Mouse (Mus musculus) adrenal gland, postnatal 14 days (tissue): ENCODE measurements around the gene Brd9. TPM values are rescaled to one million over a fixed set of nuclear protein-coding genes. Genes with fewer than 3 reads are reported as not detected.
A peak's percentile ranks its signal among the peaks of the same experiment; 100 is the strongest.

Source experiments
- DNase-seq: peaks from one replicate; pipeline ENCODE4 v3.0.0; 2021; ENCODE audit warnings: mixed read lengths
- long read RNA-seq, 2 experiments: library from polyadenylated mRNA; stranded (forward); transcript quantifications; one replicate each; pipeline ENCODE4 v2.0.0; 2021
- total RNA-seq: library from RNA; stranded (reverse); gene quantifications from 2 replicates; pipeline ENCODE4 v1.2.3, GENCODE M21; 2021

Gene Brd9
- 28.5 and 31.8 TPM in 2 replicates for total RNA-seq
- long read RNA-seq, experiment 1, full-length matches to known transcripts, result 35 of 54 reads
- long read RNA-seq, experiment 1, partial matches to known transcripts, result 4 of 54 reads
- long read RNA-seq, experiment 1, other reads (novel, unspliced or antisense), result 15 of 54 reads
- long read RNA-seq, experiment 2, full-length matches to known transcripts, result 24 of 43 reads
- long read RNA-seq, experiment 2, partial matches to known transcripts, result 8 of 43 reads
- long read RNA-seq, experiment 2, other reads (novel, unspliced or antisense), result 11 of 43 reads

- DNase-seq, result peak; percentile 97
These were observed at the start of gene Brd9, which contains the start of gene Trip13 for GRCm38 (mm10) chr13:73937321-73938176. Gene Brd9 (plus strand): TSS chr13:73937811. Gene Trip13 (minus strand): TSS chr13:73937784.

- DNase-seq, result no peak
These were observed 45.0 kb upstream of the Brd9 start for GRCm38 (mm10) chr13:73892493-73893178.

DNA sequence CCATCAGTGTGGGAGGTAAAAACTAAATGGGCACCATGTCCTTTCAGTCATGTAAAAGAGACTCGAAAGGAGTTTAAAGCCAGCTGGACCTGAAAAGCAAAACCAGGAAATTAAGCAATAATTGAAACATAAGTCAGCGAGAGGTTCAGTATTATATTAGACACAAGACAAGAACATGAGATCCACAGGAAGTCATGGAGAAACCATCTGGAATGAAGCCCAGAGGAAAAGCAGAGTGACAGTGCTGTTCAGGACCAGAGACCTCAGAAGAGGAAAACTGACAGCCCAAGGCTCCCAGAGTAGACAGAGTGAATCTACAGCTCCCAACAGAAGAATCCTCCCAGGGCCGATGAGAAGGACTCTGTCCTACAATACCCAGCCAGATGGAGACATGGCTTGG, 40.0 kb upstream of the Brd9 start:
- no peak for DNase-seq

DNA sequence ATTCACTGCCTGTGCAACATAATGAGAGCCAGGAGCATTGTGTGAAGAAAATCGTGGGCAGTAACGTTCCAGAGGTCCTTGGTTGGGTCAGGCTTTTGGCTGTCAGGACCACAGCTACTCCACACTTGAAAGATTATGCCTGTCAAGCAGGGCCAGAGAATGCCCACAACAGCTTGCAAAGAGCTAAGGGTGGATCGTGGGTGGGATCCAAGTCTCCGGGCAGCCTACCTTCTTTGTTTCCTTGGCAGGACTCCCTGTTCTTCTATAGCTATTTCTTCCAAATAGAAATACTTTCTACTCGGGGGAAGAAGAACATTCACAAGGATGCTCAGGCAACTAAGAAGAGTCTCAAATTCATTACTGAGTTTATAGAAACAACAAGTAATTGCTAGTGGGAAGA, 30.5 kb upstream of the Brd9 start:
- no peak for DNase-seq

GRCm38 (mm10) chr13:73907683-73908412, 29.8 kb upstream of the Brd9 start:
- DNase-seq, result peak; percentile 52

DNA sequence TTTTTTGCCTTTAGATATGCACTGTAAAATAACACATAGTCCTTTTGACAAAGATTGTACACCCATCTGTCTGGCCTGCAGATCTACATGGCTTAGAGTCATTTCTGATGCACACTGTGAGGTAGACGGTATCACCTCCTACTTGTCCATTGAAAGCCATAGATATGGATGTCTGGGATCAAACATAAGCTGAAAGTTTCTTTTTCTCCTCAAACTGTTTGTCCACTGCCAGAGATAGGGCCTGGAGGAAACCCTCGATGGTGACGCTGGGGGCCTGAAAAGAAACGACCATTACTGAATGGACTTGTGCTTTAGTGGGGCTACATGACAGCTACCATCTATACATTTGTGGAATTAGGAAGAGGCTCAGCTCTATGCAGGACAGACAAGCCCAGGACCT, 24.5 kb upstream of the Brd9 start:
- DNase-seq, result no peak

- no peak for DNase-seq
These were observed 5.4 kb upstream of the Brd9 start for GRCm38 (mm10) chr13:73932201-73932600.

- DNase-seq, result no peak
These were observed 682 bp upstream of the Brd9 start for GRCm38 (mm10) chr13:73936938-73937320.

DNA sequence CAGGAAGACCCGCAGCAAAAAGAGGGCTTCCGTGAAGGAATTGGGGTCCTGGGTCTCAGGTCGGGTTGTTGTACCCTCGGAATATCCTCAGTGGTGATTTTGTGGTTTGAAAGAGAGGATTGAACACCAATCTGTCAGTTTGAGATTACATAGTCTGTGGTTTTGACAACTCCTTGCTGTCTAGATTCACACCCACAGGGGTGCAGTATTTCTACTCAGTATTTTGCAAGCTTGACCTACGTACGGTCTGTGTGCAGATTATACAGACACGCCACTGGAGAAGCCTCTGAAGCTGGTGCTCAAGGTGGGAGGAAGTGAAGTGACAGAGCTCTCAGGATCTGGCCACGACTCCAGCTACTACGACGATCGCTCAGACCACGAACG, 558 bp downstream of the Brd9 start:
- DNase-seq, result peak; percentile 9

DNA sequence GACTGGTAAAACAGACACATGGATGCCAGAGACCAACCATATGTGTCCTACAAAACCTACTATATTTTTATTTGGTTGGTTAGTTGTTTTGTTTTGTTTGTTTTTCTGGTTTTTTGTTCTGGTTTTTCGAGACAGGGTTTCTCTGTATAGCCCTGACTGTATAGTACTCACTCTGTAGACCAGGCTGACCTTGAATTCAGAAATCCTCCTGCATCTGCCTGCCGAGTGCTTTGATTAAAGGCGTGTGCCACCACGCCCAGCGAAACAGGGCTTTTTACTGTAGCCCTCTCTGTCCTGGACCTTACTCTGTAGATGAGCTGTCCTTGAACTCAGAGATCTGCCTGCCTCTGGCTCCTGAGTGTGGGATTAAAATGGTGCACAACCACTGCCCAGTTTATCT, 1.5 kb downstream of the Brd9 start:
- DNase-seq, result no peak

DNA sequence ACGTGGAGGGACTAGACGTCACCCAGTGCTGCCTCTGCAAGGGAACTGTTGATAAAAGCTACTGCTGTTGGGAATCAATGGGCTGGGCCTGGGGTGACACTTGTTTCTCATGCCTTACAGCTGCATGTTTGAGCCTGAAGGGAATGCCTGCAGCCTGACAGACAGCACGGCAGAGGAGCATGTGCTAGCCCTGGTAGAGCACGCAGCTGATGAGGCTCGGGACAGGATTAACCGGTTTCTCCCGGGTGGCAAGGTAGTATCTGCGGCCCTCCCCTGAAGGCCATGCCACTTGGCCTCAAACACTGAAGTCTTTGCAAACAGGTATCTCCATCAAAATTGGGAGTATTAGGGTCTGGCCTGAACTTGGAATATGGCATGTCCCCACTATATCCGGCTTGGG, 7.0 kb downstream of the Brd9 start:
- no peak for DNase-seq

GRCm38 (mm10) chr13:73953551-73954130, 16.0 kb downstream of the Brd9 start:
- DNase-seq, result no peak

DNA sequence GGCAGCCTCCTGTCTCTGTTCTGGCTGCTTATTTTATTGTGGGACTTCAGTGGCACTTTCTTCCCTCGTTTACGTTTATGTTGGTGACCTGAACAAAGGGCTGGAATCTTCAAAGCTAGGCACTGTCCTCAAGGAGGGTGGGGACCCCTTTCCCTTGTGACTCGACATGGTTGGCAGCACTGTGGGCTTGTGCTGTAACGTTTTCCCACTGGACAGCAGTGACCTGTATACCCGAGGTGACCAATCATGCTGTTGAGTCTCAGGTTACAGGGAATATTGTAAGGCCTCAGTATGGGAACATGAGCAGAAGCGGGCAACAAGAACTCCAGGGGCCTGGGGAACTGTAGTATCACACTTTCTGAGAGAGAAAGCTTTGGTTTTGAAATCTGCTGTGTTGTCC, 17.1 kb downstream of the Brd9 start:
- DNase-seq, result no peak

DNA sequence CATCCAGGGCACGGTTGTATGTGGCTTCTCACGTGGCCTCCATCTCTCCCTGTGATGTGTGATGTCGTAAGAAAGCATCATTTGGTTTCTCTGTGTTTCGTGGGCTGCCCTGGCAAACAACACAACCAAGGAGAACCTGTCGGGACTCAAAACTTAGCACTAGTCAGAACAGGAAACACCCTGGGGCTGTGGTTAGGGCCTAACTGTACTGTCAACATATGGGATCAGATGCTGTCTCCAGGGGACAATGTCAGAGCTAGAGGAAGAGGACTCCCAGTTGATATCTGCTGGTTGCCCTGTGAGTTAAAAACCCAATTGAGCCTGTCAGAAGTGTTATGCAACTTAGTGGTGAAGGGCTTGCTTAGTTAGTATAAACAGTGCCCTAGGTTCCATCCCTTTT, 17.9 kb downstream of the Brd9 start:
- DNase-seq, result no peak

GRCm38 (mm10) chr13:73960117-73960652, 22.6 kb downstream of the Brd9 start:
- DNase-seq, result no peak

DNA sequence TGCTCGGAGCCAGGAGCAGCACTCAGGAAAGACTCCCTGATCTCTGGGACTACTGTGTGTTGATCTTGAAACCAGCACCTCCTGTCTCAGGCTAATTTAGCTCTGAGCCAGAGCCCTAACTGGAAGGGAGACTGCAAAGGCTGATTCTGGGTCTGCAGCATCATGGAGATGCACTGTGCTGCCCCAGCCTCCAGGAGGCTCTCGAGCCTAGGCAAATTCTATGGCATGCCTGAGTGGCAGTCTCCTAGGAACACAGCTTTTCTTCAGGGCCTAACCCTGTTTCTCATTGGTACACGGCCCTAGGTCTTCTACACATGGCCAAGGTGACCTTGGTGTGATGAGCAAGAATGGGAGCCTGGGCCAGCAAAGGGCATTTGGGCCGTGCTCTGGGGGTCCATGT, 23.6 kb downstream of the Brd9 start:
- DNase-seq, result no peak

GRCm38 (mm10) chr13:73963551-73963950, 25.9 kb downstream of the Brd9 start, which contains the start of gene Zdhhc11:
Gene Zdhhc11 (plus strand): TSS chr13:73963851.
- no peak for DNase-seq

- peak; percentile 79 for DNase-seq
These were observed 33.2 kb downstream of the Brd9 start for GRCm38 (mm10) chr13:73970545-73971448.

- no peak for DNase-seq
These were observed 36.9 kb downstream of the Brd9 start for GRCm38 (mm10) chr13:73974523-73974922.

GRCm38 (mm10) chr13:73976935-73977334, 39.3 kb downstream of the Brd9 start:
- DNase-seq, result no peak

- DNase-seq, result no peak
These were observed 52.7 kb downstream of the Brd9 start for GRCm38 (mm10) chr13:73990325-73990724.
